Mouse (Mus musculus) T-helper 2 cell (primary cell): Measurements from ENCODE around the gene Rnf144a.

Experiments
- in situ Hi-C: fragments of 300-600 bp; cut with MboI, MseI; formaldehyde crosslinking; loops from one replicate; pipeline ENCODE4 v1.15.1; 2025; ENCODE audit warnings: high pct_unique_total_duplicates

Rnf144a gene

GRCm38 (mm10) chr12:26410443-26410842 lies 4.6 kb downstream of the Rnf144a start:
- in situ Hi-C loops, result no loop called here

DNA sequence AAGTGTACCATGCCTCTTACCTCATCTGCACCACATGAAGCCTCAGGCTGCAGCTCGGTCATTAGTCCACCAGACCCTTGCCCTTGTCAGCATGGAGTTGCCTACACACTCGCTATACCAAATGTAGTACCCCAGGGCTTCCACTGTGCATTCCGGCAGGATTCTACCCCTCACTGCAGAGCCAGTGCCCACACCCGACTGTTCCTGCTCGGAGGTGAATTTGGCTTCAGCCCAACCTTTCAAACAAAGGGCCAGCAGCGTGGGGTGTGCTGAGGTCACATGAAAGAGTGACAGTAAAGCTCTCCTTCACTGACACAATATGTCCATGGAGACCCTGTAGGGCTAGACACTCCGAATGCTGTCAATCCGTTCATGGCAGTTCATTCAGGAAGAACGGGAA lies 6.3 kb downstream of the Rnf144a start:
- in situ Hi-C loops, result no loop called here

DNA sequence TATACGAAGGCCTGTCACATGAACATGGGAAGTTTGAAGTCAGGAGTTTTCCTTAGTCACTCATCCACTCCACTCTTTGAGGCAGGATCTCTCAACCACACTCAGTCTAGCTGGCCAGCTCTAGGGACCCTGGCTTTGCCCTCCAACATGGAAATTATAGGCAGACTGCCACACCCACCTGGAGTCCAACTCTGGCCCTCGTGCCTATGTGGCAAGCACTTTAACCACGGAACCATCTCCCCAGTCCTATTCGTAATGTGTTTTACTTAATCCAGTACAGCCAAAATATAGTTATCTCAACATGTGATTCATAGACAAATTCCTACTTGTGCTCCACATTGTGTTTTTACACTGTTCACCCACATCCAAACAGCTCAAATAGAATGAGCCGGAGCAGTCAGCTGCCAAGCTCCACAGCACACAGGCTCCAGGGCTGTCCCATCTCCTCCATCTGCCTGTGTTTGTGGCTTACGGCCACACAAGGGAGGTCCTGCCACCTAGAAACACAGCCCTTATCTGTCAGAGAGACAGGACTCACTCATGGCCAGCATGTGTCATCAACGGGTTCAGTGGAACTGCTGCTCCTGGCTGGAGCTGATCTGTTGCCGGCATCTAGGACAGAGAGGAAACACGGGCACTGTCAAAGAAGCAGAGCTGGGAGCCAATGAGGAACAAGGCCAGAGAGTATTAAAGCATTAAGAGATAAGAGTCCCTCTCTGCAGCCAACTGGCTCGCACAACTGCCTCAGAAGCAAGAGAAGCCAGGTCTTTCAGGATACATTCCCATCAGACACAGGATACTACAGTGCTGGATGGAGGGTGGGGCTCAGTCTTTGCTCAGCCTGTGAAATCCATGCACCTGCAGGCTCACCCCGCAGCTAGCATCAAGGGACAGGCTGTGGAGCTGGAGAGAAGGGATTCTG lies 10.0 kb downstream of the Rnf144a start:
- in situ Hi-C loops, result no loop called here

DNA sequence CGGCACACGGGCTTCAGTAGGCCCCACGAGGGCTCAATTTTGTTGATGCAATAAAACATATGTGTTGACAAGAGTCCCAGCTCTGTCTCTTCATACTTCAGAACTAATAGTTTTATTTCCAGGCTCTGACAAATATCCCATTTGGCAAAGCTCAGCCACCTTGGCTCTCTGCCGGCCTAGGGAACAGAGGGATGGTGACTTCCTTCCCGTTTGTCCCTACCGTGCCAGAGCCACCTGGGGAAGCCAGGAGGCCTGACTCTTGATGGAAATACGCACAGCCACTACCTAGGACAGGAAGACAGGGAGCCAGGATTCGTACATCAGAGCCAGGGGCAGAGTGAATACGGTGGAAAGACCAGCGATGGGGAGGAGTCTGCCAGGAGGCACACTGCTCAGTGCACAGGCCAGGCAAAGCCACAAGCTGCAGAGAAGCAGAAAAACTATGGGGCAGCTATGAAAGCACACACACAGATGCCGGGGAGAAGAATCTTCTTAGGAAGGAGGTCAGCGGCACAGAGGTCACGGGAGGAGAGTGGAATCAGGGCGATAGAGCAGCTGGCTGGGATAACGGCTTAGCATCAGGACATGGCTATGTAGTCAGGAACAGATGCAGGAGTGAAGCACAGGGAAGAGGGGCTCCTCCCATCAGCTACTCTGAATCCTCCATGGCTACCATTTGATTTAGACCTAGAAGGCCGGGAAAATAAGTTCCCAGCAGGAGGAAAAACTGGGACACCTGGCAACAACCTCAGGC lies 11.5 kb downstream of the Rnf144a start:
- in situ Hi-C loops, result no loop called here

DNA sequence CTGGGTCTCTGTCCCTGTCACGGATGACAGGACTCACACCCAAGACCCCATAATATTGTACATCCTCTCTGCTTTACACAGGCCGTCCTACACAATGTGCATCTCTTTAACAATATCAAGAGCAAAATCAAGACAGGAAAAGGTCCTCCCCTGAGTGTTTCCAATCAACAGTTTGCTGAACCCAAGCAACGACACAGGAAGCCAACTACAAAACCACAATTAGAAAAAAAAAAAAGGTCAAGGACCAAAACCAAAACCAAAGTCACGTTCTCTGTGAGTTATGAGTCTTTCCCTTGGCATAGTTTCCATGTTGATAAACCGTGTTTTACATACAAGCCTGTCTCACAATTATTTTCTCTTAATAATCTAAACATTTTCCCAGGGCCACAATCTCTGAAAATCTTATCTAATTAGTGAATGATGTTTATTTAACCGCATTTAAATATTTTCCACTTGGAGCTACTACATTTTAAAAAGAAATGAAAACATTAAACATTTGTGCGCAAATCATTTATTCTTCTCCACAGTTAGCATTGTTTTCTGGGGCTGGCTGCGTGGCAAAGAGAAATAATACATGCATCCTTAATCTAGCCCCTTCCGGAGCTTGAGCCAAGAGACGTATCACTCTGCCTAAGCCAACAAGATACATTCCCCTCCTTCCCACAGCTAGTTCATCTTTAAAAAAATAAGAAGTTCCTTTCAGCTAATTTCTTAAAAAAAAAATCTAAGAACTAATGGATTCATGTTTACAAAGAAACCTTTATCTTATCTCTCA lies 13.2 kb downstream of the Rnf144a start:
- in situ Hi-C loops, result no loop called here

- in situ Hi-C loops, result no loop called here
Observed at GRCm38 (mm10) chr12:26401254-26401653, 13.8 kb downstream of the Rnf144a start.

GRCm38 (mm10) chr12:26400762-26401161 lies 14.3 kb downstream of the Rnf144a start:
- in situ Hi-C loops, result no loop called here

DNA sequence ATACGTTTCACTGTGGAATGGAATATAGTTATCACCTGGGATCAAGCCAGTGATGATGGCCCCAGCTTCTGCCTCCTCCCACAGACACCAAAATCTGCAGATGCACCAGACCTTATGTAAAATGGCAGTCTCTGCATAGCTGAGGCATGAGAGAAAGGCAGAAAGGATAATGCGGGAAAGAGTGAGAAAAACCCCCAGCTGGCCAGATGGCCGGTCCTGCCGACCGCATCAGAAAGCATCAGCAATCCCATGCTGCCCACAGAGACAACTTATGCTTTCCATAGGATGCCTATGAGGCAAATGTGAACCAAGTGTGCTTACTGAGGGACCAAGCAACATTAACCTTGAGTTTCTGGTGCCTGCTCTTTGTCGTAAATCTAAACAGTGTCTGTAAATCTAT lies 15.7 kb downstream of the Rnf144a start:
- in situ Hi-C loops, result no loop called here

- in situ Hi-C loops, result no loop called here
Observed at GRCm38 (mm10) chr12:26398597-26398996, 16.5 kb downstream of the Rnf144a start.

DNA sequence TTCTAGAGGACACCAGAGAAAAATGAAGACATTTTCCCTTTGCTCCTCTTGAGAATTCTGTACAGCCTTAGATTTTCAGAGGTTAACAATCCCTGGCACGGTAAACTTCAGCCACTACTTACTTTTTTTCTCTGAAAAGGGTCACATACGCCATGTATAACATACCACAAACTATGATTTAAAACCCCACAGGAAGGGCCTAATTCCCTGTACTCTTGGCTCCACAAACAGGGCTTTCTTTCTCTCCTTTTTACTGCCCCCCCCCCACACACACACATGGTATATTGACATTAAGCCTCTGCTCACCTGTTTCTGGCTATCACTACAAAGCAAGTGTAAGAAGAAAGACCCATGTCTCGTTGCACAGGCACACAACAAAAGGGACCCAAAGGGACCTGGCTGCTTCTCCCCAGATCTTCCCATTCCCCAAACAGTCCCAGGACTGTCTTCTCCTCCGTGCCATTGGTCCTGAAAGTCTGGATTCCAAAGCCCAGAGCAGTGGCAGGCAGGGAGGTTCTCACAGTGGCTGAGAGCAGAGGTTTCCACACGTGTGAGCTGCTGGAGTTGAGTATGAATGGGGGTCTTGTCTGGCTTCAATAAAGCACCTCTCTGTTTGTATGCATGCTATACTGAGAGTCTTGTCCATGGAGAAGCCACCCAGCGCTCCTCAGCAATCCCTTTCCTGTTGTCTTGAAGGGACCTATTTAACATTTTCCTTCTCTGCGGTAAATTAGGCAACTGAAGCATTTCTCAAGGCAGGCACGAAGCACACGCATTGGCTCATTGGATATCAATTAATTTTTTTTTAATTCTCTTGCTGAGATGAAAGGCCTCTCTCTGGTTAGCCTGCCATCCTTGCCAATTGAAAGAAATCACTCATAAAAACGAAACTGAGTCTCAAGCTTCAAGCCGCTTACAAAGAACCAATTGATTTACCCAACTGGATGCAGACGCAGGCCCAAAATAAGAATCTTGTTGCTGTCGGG lies 20.3 kb downstream of the Rnf144a start:
- in situ Hi-C loops, result no loop called here

GRCm38 (mm10) chr12:26393291-26393690 lies 21.8 kb downstream of the Rnf144a start:
- in situ Hi-C loops, result no loop called here

DNA sequence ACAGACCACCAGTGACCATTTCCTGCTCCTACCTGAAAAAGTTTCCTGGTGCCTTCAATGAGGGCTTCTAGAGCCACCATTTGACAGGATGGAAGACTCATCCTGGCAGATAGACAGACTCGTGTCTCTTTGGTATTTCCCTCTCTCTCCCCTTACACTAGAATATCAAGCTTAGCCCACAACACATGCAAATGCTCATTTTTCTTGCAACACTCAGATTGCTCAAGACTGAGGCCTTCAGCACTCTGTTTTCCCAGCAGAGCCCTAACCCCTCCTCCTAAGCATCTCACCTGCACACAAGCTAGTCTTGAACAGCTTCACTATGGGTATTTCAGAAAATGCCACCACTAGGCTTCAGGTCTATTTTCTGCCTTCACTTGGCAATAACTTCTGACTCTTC lies 23.9 kb downstream of the Rnf144a start:
- in situ Hi-C loops, result no loop called here

GRCm38 (mm10) chr12:26387523-26387922 lies 27.5 kb downstream of the Rnf144a start:
- in situ Hi-C loops, result no loop called here

- in situ Hi-C loops, result no loop called here
Observed at GRCm38 (mm10) chr12:26386947-26387346, 28.1 kb downstream of the Rnf144a start.

- in situ Hi-C loops, result no loop called here
Observed at GRCm38 (mm10) chr12:26386189-26386588, 28.9 kb downstream of the Rnf144a start.

GRCm38 (mm10) chr12:26385735-26386134 lies 29.3 kb downstream of the Rnf144a start:
- in situ Hi-C loops, result no loop called here

DNA sequence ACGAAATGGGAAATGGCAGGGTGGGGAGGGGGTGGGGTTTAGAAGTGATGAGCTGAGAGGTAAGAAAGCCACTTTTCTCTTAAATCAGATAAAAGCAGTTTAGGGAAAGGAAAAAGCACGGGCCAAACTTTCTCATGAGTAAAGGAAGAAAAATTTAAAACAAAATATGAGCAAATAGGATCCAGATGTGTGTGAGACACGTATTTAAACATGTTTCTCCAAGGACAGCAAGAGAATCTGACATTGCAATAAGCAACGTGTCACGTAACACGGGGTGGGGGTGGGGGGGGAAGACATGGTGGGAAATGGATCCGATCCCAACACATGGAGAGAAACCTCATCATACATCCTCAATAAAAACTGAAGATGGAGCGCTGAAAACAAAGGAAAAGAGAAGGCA lies 33.3 kb downstream of the Rnf144a start:
- in situ Hi-C loops, result no loop called here

DNA sequence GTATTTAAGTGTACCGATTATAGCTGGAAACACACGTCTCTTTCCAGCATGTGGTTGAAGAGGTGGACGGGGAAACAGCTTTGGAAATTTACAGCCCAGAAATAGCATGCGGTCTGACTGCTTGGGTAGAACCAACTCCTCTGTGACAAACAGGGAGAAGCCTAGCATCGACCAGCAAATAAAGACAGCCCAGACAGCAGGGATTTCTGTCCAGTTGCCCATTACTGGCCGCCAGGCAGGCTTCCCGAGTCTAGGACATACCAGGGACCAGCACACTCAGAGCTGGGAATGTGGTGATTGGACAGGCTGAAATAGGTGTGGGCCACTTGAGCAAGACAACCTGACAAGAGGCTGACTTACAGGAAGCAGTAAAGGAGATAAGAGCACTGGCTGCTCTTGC lies 35.3 kb downstream of the Rnf144a start:
- in situ Hi-C loops, result no loop called here

DNA sequence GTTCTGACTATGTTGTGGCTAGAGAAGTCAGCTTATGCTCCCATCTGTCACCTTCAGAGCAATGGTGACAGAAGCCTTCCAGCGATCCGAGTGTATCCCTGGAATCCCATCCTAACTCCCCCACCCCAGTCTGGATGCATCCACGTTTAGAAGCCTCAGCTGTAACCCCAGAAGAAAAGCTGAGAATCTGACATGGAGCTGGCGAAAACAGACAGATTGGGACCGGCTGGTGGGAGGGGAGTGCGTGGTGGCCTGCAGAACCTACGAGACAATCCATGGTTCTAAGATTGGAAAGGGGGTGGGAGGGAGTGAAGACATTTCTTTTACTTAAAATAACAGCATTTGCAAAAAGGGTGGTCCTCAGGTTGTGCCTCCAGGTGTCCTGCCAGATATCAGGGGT lies 37.4 kb downstream of the Rnf144a start:
- in situ Hi-C loops, result no loop called here

GRCm38 (mm10) chr12:26376541-26377323 lies 38.3 kb downstream of the Rnf144a start:
- in situ Hi-C loops, result no loop called here
